Mouse (Mus musculus) heart, embryonic 12.5 days (tissue): ENCODE data around the gene Aldh1a3. TPM values are rescaled to one million over a fixed set of nuclear protein-coding genes. Genes with fewer than 3 reads are reported as not detected.

ENCODE experiments used
- ATAC-seq: fragments of 200-750 bp; cut with Nextera tagmentation; 2 replicates; pipeline ENCODE4 v1.8.0; 2017; ENCODE audit warnings: moderate TSS enrichment, moderate library complexity; ENCODE audit not compliant: insufficient number of reproducible peaks, low FRiP score
- H3K27ac ChIP-seq: fragments of 300-500 bp; sonication (generic); 2 replicates; pipeline ENCODE4 v1.5.1; 2016; ENCODE audit warnings: mild to moderate bottlenecking, moderate library complexity; ENCODE audit not compliant: poor library complexity, severe bottlenecking
- H3K27me3 ChIP-seq: fragments of 300-500 bp; sonication (generic); replicated peaks from 2 replicates; pipeline ENCODE4 v1.6.1; 2016; ENCODE audit warnings: mild to moderate bottlenecking, moderate library complexity
- H3K36me3 ChIP-seq: fragments of 300-500 bp; sonication (generic); 2 replicates; pipeline ENCODE4 v1.6.1; 2016; ENCODE audit warnings: mild to moderate bottlenecking, moderate library complexity
- H3K4me1 ChIP-seq: fragments of 300-500 bp; sonication (generic); replicated peaks from 2 replicates; pipeline ENCODE4 v1.6.1; 2016; ENCODE audit warnings: mild to moderate bottlenecking
- H3K4me2 ChIP-seq: fragments of 300-500 bp; sonication (generic); 2 replicates; pipeline ENCODE4 v1.6.1; 2016; ENCODE audit warnings: mild to moderate bottlenecking, moderate library complexity
- H3K4me3 ChIP-seq: fragments of 300-500 bp; sonication (generic); 2 replicates; pipeline ENCODE4 v1.5.1; 2016; ENCODE audit warnings: mild to moderate bottlenecking
- H3K9ac ChIP-seq: fragments of 300-500 bp; sonication (generic); 2 replicates; pipeline ENCODE4 v1.6.1; 2016; ENCODE audit warnings: mild to moderate bottlenecking, moderate library complexity
- H3K9me3 ChIP-seq: fragments of 300-500 bp; sonication (generic); replicated peaks from 2 replicates; pipeline ENCODE4 v1.6.1; 2016; ENCODE audit warnings: mild to moderate bottlenecking, moderate library complexity
- WGBS: fragments of 180-500 bp; shearing (Covaris S2); methylation state at CpG from one replicate; pipeline ENCODE4 v1.1.7; 2016; 5-methylcytosine and 5-hydroxymethylcytosine counted together
- polyA plus RNA-seq: library from polyadenylated mRNA; unstranded; fragments of >200 nt; fragmentation: Nextera tagmentation; extraction: Ambion mirVana; gene quantifications from 2 replicates; pipeline ENCODE4 v1.2.1, GENCODE M21; 2016

Gene Aldh1a3
- polyA plus RNA-seq, 1 experiment from 2014 or later = 0.69 TPM

GRCm38 (mm10) chr7:66413093-66413492 is 14.2 kb downstream of the Aldh1a3 start:
- no peak overlapping the region for H3K9ac ChIP-seq
- no peaks in the 10 kb centered on the region for H3K9me3 ChIP-seq
- no peak overlapping the region for H3K27ac ChIP-seq
- H3K4me3 ChIP-seq = no peak overlapping the region
- H3K27me3 ChIP-seq = peaks cover 6% of the 10 kb centered on the region; the same call in 1 of the 2 replicates
- no peak for ATAC-seq
- H3K4me1 ChIP-seq = peaks cover 13% of the 10 kb centered on the region
- no peaks in the 10 kb centered on the region for H3K36me3 ChIP-seq
- H3K4me2 ChIP-seq = no peak overlapping the region
- 78% methylated on average over 7 of the region's 7 CpGs for WGBS

- peaks cover 6% of the 10 kb centered on the region; the same call in 1 of the 2 replicates for H3K27me3 ChIP-seq
- H3K4me1 ChIP-seq = peaks cover 40% of the 10 kb centered on the region
- H3K36me3 ChIP-seq = no peaks in the 10 kb centered on the region
- H3K9ac ChIP-seq = no peak overlapping the region
- no peaks in the 10 kb centered on the region for H3K9me3 ChIP-seq
- WGBS = 62% methylated on average over 6 of the region's 6 CpGs
- H3K27ac ChIP-seq = no peak overlapping the region
- ATAC-seq = 0 out of 2 replicates have a peak, but pooled peaks have one; percentile 17
- H3K4me2 ChIP-seq = no peak overlapping the region
- no peak overlapping the region for H3K4me3 ChIP-seq
These were observed 17.9 kb downstream of the Aldh1a3 start for GRCm38 (mm10) chr7:66409433-66409832.

GRCm38 (mm10) chr7:66406971-66407370 is 20.3 kb downstream of the Aldh1a3 start:
- Histone ChIP-seq H3K36me3 (no peaks in the 10 kb centered on the region), H3K27me3 (peaks cover 6% of the 10 kb centered on the region; the same call in 1 of the 2 replicates), H3K4me3 (no peak overlapping the region), H3K4me1 (peaks cover 32% of the 10 kb centered on the region), H3K4me2 (no peak overlapping the region), H3K27ac (no peak overlapping the region), H3K9ac (no peak overlapping the region), H3K9me3 (no peaks in the 10 kb centered on the region)
- 37% methylated on average over 8 of the region's 8 CpGs for WGBS
- ATAC-seq = no peak

DNA sequence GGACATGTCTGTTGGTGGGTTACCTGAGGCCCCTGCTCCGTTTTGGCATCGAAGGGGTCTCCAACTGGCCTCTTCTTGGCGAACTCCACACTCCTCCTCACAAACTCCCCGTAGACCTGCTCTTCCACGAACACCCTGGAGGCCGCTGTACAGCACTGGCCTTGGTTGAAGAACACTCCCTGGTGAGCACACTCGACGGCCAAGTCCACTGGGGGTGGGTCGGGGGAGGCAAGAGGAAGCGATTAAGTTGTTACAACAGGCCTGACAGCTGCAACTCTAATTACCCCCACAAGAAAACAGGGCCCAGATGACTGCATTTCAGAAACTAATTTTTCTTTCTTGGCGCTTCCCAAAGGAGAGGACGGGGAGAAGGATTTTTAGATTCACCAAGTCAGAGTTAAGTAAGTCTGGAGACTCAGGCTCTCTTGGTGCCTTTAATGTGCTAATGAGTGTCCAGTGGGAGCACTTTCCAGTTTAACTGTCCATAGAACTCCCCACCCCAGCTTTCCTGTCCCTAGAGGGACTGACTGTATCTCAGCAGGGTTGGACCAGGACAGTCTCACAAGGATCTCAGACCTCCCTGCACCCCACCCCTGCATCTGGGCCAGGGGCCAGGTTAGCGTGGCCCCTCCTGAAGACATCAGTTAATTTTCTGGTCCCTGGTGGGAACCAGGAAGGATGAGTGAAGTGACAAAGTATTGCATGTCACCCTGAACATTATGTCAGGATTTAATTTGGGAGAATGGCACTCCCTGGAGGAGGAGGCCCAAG is 21.2 kb downstream of the Aldh1a3 start:
- Histone ChIP-seq H3K9ac (no peak overlapping the region), H3K27ac (no peak overlapping the region), H3K36me3 (no peaks in the 10 kb centered on the region), H3K4me1 (peaks cover 32% of the 10 kb centered on the region), H3K27me3 (peaks cover 4% of the 10 kb centered on the region; the same call in 1 of the 2 replicates), H3K4me2 (0 out of 2 replicates have a peak overlapping the region, but pooled peaks have one; percentile 29), H3K9me3 (no peaks in the 10 kb centered on the region), H3K4me3 (no peak overlapping the region)
- ATAC-seq = no peak
- WGBS = 56% methylated on average over 13 of the region's 13 CpGs

- Histone ChIP-seq H3K27me3 (no peaks in the 10 kb centered on the region), H3K4me2 (peak overlapping the region; percentile 29), H3K9me3 (no peaks in the 10 kb centered on the region), H3K4me1 (peaks cover 32% of the 10 kb centered on the region), H3K36me3 (no peaks in the 10 kb centered on the region), H3K9ac (0 out of 2 replicates have a peak overlapping the region, but pooled peaks have one; percentile 25), H3K27ac (no peak overlapping the region), H3K4me3 (no peak overlapping the region)
- ATAC-seq = no peak
- WGBS = 20% methylated on average over 11 of the region's 11 CpGs
These were observed 21.8 kb downstream of the Aldh1a3 start for GRCm38 (mm10) chr7:66405541-66405940.

- 64% methylated on average over 4 of the region's 4 CpGs for WGBS
- Histone ChIP-seq H3K9me3 (no peaks in the 10 kb centered on the region), H3K36me3 (no peaks in the 10 kb centered on the region), H3K9ac (no peak overlapping the region), H3K4me1 (peaks cover 32% of the 10 kb centered on the region), H3K27ac (no peak overlapping the region), H3K4me3 (no peak overlapping the region), H3K4me2 (no peak overlapping the region), H3K27me3 (no peaks in the 10 kb centered on the region)
- no peak for ATAC-seq
These were observed 22.5 kb downstream of the Aldh1a3 start for GRCm38 (mm10) chr7:66404802-66405201.

DNA sequence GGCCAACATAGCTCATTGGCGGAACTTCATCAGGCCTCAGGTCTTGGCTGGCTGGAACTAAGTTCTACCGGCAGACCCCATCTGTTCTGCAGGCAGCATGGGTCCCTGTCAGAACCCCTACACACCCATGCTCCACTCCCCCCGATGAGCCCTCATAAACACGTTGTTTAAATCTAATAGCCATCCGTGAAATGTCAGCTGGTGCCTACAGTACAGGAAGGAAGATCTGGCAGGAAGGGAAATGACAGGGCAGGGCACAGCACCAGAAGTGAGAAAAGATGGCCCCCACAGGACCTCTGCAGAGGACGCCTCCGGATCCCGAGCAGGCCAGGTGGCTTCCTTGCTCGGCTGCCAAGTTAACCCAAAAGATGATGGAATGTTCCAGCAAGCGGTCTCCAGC is 23.2 kb downstream of the Aldh1a3 start:
- Histone ChIP-seq H3K36me3 (no peaks in the 10 kb centered on the region), H3K27ac (no peak overlapping the region), H3K4me2 (no peak overlapping the region), H3K4me1 (peaks cover 32% of the 10 kb centered on the region), H3K4me3 (no peak overlapping the region), H3K27me3 (no peaks in the 10 kb centered on the region), H3K9me3 (no peaks in the 10 kb centered on the region), H3K9ac (no peak overlapping the region)
- WGBS = 59% methylated on average over 10 of the region's 10 CpGs
- ATAC-seq = no peak

GRCm38 (mm10) chr7:66402876-66403275 is 24.4 kb downstream of the Aldh1a3 start:
- no peaks in the 10 kb centered on the region for H3K9me3 ChIP-seq
- 79% methylated on average over 5 of the region's 5 CpGs for WGBS
- peaks cover 32% of the 10 kb centered on the region for H3K4me1 ChIP-seq

DNA sequence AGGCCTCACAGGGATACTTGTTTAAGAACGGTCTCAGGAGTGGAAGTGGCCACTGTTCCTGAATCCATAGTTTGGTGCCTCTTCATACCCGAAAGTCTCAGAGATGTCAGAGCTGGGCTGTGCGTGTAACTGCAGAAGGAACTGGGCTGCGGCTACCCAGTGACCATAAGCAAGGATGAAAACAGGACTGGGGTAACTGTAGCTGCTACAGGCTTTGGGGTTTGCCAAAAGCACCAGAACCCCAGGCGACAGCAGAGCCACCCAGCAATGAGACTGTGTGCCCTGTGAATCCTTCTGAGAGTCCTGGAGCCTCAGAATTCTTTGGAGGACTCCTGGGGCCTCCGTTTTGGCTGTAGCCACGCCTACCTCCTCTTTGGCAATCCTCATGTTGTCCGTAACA is 25.7 kb downstream of the Aldh1a3 start:
- WGBS = 63% methylated on average over 8 of the region's 8 CpGs
- Histone ChIP-seq H3K4me1 (peaks cover 25% of the 10 kb centered on the region), H3K9ac (no peak overlapping the region)

More at GRCm38 (mm10) chr7:66402876-66403275, 24.4 kb downstream of the Aldh1a3 start:
- Histone ChIP-seq H3K9ac (no peak overlapping the region), H3K4me2 (no peak overlapping the region), H3K36me3 (no peaks in the 10 kb centered on the region), H3K27ac (no peak overlapping the region), H3K4me3 (no peak overlapping the region), H3K27me3 (no peaks in the 10 kb centered on the region)
- ATAC-seq = no peak

DNA sequence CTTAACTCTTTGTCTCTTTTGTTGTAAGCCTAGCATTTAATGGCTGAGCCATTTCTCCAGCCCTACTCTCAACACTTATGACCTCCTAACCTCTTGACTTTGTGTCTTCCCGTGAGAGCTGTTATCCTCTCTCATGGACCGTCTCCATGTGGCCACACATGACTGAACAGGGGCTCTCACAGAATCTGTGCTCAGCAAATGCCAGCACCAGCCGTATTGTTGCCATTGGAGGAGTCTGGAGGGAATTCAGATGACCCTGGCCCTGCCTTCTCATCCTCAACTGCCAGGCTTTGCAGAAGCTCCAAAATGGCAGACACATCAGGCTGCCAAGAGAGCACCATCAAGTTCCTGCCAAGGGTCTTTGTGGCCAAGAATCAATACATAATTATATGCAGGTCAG is 30.0 kb downstream of the Aldh1a3 start:
- Histone ChIP-seq H3K9ac (no peak overlapping the region), H3K4me1 (no peaks in the 10 kb centered on the region), H3K36me3 (no peaks in the 10 kb centered on the region), H3K9me3 (no peaks in the 10 kb centered on the region), H3K4me3 (no peak overlapping the region), H3K27ac (no peak overlapping the region), H3K27me3 (no peaks in the 10 kb centered on the region), H3K4me2 (no peak overlapping the region)
- ATAC-seq = no peak
- 80% methylated on average over 3 of the region's 3 CpGs for WGBS

More for the DNA sequence above, 25.7 kb downstream of the Aldh1a3 start:
- Histone ChIP-seq H3K4me2 (no peak overlapping the region), H3K27me3 (no peaks in the 10 kb centered on the region), H3K27ac (no peak overlapping the region), H3K36me3 (no peaks in the 10 kb centered on the region), H3K4me3 (no peak overlapping the region), H3K9me3 (no peaks in the 10 kb centered on the region)
- ATAC-seq = no peak

GRCm38 (mm10) chr7:66388621-66389532 is 38.4 kb downstream of the Aldh1a3 start:
- Histone ChIP-seq H3K36me3 (no peaks in the 10 kb centered on the region), H3K4me2 (peak overlapping the region; percentile 96), H3K27ac (peak overlapping the region; percentile 41), H3K4me1 (no peaks in the 10 kb centered on the region), H3K9me3 (no peaks in the 10 kb centered on the region), H3K9ac (peak overlapping the region; percentile 88), H3K4me3 (peak overlapping the region; percentile 69), H3K27me3 (no peaks in the 10 kb centered on the region)
- peak; percentile 69; the same call in 1 of the 2 replicates for ATAC-seq
- 9% methylated on average over 28 of the region's 28 CpGs for WGBS
